In the genomic region with DNA sequence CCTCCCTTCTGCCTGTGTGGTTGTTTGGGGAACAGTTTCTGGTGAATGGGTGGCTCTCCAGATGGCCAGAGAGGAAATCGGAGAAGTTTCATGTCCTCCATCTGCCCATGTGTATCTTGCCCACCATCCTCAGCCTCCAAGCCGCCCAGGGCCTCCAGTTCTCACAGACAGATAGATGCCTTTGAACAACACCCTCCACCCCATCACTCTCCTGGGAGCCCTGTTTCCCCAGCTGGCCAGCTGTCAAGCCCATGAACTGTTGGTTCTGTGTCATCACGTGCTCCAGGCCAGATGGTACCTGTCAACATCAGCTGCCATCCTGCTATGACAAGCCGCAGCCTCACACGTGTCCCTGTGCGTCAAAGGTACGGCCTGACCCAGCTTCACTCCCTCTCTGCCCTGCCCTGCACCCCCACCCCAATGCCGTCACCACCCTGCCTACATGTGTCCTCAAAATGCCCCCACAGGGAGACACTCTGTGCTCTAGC, we compare ENCODE assay signal across 10 mouse cellular contexts. TPM values are rescaled to one million over a fixed set of nuclear protein-coding genes. Genes with fewer than 3 reads are reported as not detected.
DNase-seq lines count a peak whose midpoint lies in the region; ATAC-seq and TF ChIP-seq lines count a peak whose summit lies in the region.
"Had no signal": no experiment of that assay in that cellular context is flagged by ENCODE, and none has a peak within 500 bp of the region (broad histone marks: within the 10 kb centered on the region; RNA-seq: fewer than 3 reads in every experiment).

No protein-coding gene starts in this region.

- WGBS in kidney, postnatal 0 days: 34% methylated on average over 8 of the region's 8 CpGs
- 62% methylated on average over 8 of the region's 8 CpGs for WGBS in forebrain, embryonic 14.5 days

- H3K27ac ChIP-seq in kidney, postnatal 0 days: no peak overlapping the region
- H3K27ac ChIP-seq in forebrain, embryonic 14.5 days (ENCODE audit: low read depth, low read length): no peak overlapping the region

- no peak for TF ChIP-seq CTCF in kidney, postnatal 0 days (IDR thresholded peaks at IDR 0.05; ENCODE audit: low read depth)

- no peaks in the 10 kb centered on the region for H3K4me1 ChIP-seq in kidney, postnatal 0 days (replicated peaks; ENCODE audit: insufficient read depth, low read length)
- no peaks in the 10 kb centered on the region for H3K4me1 ChIP-seq in forebrain, embryonic 14.5 days (ENCODE audit: control insufficient read depth, insufficient read depth, low read length)

- H3K9ac ChIP-seq in kidney, postnatal 0 days (ENCODE audit: low read depth, low read length): no peak overlapping the region
- no peak overlapping the region for H3K9ac ChIP-seq in forebrain, embryonic 14.5 days (ENCODE audit: low read length)

- no peak overlapping the region for H3K4me3 ChIP-seq in kidney, postnatal 0 days (replicated peaks; ENCODE audit: low read depth, low read length)
- no peak overlapping the region for H3K4me3 ChIP-seq in forebrain, embryonic 14.5 days (ENCODE audit: low read depth, low read length)

- intact Hi-C loops in gastrocnemius, postnatal 14 days (cut with DNase I; ENCODE audit: low total_unique reads): no loop called here

- no peaks in the 10 kb centered on the region for H3K36me3 ChIP-seq in kidney, postnatal 0 days (ENCODE audit: insufficient read depth, low read length)
- no peaks in the 10 kb centered on the region for H3K36me3 ChIP-seq in forebrain, embryonic 14.5 days (ENCODE audit: control insufficient read depth, insufficient read depth, low read length)

- 0 out of 2 replicates have a peak, but pooled peaks have one; percentile 36 for ATAC-seq in kidney, postnatal 0 days (replicated peaks; ENCODE audit: low FRiP score, low read depth)
- no peak for ATAC-seq in forebrain, embryonic 14.5 days

- H3K27me3 ChIP-seq in kidney, postnatal 0 days (ENCODE audit: insufficient read depth, low read length): no peaks in the 10 kb centered on the region
- H3K27me3 ChIP-seq in forebrain, embryonic 14.5 days (replicated peaks; ENCODE audit: control insufficient read depth, insufficient read depth, low read length): no peaks in the 10 kb centered on the region

- H3K9me3 ChIP-seq in kidney, postnatal 0 days (replicated peaks; ENCODE audit: low read length): no peaks in the 10 kb centered on the region
- no peaks in the 10 kb centered on the region for H3K9me3 ChIP-seq in forebrain, embryonic 14.5 days (replicated peaks; ENCODE audit: control insufficient read depth, low read length)

- peak; percentile 23 for DNase-seq in embryo, embryonic 11 days
- no peak for DNase-seq in embryo, embryonic 10 days (ENCODE audit: low spot score)
- no peak for DNase-seq in kidney, postnatal 0 days (ENCODE audit: low spot score)
- DNase-seq in kidney, adult 9 months: no peak
- DNase-seq in MN1 (ENCODE audit: low spot score): peak; percentile 73
- DNase-seq in lung, postnatal 10 days: peak; percentile 76
- DNase-seq in forebrain, embryonic 14.5 days (ENCODE audit: low spot score): no peak
- no peak for DNase-seq in gastrocnemius, postnatal 14 days
- DNase-seq: cerebellum, postnatal 14 days had no signal

- H3K4me2 ChIP-seq in kidney, postnatal 0 days (ENCODE audit: low read length): no peak overlapping the region
- no peak overlapping the region for H3K4me2 ChIP-seq in forebrain, embryonic 14.5 days (ENCODE audit: low read length)
- H3K4me2 ChIP-seq: liver, embryonic 11.5 days had no signal

RNA-seq across cellular contexts. Expression of gene Lrrc10b, which starts 11.9 kb away (rescaled TPM):
- polyA plus RNA-seq in kidney, postnatal 0 days (2015; fragmentation: Nextera tagmentation; extraction: Ambion mirVana): 0.80 and 0.84 TPM in 2 replicates
- polyA plus RNA-seq in forebrain, embryonic 14.5 days (2014; fragmentation: Nextera tagmentation; extraction: Ambion mirVana): 0.49 and 0.76 TPM in 2 replicates
- total RNA-seq in gastrocnemius, postnatal 14 days (2021): under 1 TPM; 0.35 to 0.49 TPM
- polyA plus RNA-seq: liver, embryonic 11.5 days had no signal

RNA-seq across cellular contexts. Expression of gene Ppp1r32, which starts 13.5 kb away (rescaled TPM):
- not detected in 2 replicates for polyA plus RNA-seq in kidney, postnatal 0 days (2015; fragmentation: Nextera tagmentation; extraction: Ambion mirVana)
- polyA plus RNA-seq in forebrain, embryonic 14.5 days (2014; fragmentation: Nextera tagmentation; extraction: Ambion mirVana): 2.5 and 2.6 TPM in 2 replicates
- total RNA-seq in gastrocnemius, postnatal 14 days (2021): under 1 TPM; 0.38 to 0.57 TPM

RNA-seq across cellular contexts. Expression of gene Cpsf7, which starts 55.9 kb away (rescaled TPM):
- 33.3 and 34.2 TPM in 2 replicates for polyA plus RNA-seq in kidney, postnatal 0 days (2015; fragmentation: Nextera tagmentation; extraction: Ambion mirVana)
- polyA plus RNA-seq in forebrain, embryonic 14.5 days (2014; fragmentation: Nextera tagmentation; extraction: Ambion mirVana): 53.9 and 61.1 TPM in 2 replicates
- total RNA-seq in gastrocnemius, postnatal 14 days (2021): 10 to 100 TPM; 17.0 to 21.0 TPM

RNA-seq across cellular contexts. Expression of gene Sdhaf2, which starts 56.7 kb away (rescaled TPM):
- 55.3 and 57.4 TPM in 2 replicates for polyA plus RNA-seq in kidney, postnatal 0 days (2015; fragmentation: Nextera tagmentation; extraction: Ambion mirVana)
- polyA plus RNA-seq in forebrain, embryonic 14.5 days (2014; fragmentation: Nextera tagmentation; extraction: Ambion mirVana): 69.2 and 70.4 TPM in 2 replicates
- total RNA-seq in gastrocnemius, postnatal 14 days (2021): 10 to 100 TPM; 38.5 to 46.6 TPM

Comparison
In these comparisons a context has a peak if more than half of its experiments do, and no peak if none do; other contexts are left out.
1. DNase-seq: peak in embryo, embryonic 11 days (single experiment), MN1 (single experiment) and lung, postnatal 10 days (single experiment); none in embryo, embryonic 10 days (single experiment), kidney, postnatal 0 days (single experiment), kidney, adult 9 months (single experiment), forebrain, embryonic 14.5 days (single experiment) and gastrocnemius, postnatal 14 days (single experiment).